Mouse (Mus musculus) thymus, adult 2 months (tissue): Measurements from ENCODE around the gene Cd7.

Experiments
- CTCF ChIP-seq: fragments of 200-500 bp; IDR thresholded peaks from 2 replicates; pipeline ENCODE4 v1.5.1; 2012; ENCODE audit warnings: mild to moderate bottlenecking, control low read depth, low read length, moderate library complexity, borderline replicate concordance; ENCODE audit not compliant: control insufficient read depth, poor library complexity, insufficient read depth; ENCODE audit errors: extremely low read depth
- POLR2A ChIP-seq: fragments of 200-500 bp; IDR thresholded peaks from 2 replicates; pipeline ENCODE4 v1.6.1; 2012; ENCODE audit warnings: mild to moderate bottlenecking, low read length, control low read depth, moderate library complexity; ENCODE audit not compliant: control insufficient read depth, poor library complexity, insufficient read depth; ENCODE audit errors: extremely low read depth

- TF ChIP-seq CTCF (no peak), POLR2A (no peak)
Measured at GRCm38 (mm10) chr11:121027259-121027658, 12.0 kb downstream of the Cd7 start.
